Mouse (Mus musculus) cortical plate, adult 2 months (tissue): Measurements from ENCODE around the gene Sh3gl1.

ENCODE experiments used
- CTCF ChIP-seq: fragments of 200-500 bp; IDR thresholded peaks from 2 replicates; pipeline ENCODE4 v1.5.1; 2011; ENCODE audit warnings: mild to moderate bottlenecking, control low read depth, low read length; ENCODE audit not compliant: insufficient read depth; ENCODE audit errors: extremely low read depth
- POLR2A ChIP-seq: fragments of 200-500 bp; IDR thresholded peaks from 2 replicates; pipeline ENCODE4 v1.6.1; 2011; ENCODE audit warnings: mild to moderate bottlenecking, low read length, control low read depth; ENCODE audit not compliant: insufficient read depth; ENCODE audit errors: extremely low read depth

- TF ChIP-seq CTCF (no peak), POLR2A (no peak)
Measured at GRCm38 (mm10) chr17:56032127-56032733, 4.2 kb downstream of the Sh3gl1 start.
